Mouse (Mus musculus) brain, embryonic 18.5 days (tissue): Measurements from ENCODE around the gene Vmn1r124.
"Not testable (repeated sequence)": the region's sequence is repeated elsewhere in the genome, so short reads cannot be mapped to it uniquely, and the experiment has no call there.

Source experiments
- DNase-seq: peaks from one replicate; pipeline ENCODE4 v3.0.0-alpha.2; 2012; ENCODE audit warnings: low read depth, low spot score

Gene Vmn1r124

DNA sequence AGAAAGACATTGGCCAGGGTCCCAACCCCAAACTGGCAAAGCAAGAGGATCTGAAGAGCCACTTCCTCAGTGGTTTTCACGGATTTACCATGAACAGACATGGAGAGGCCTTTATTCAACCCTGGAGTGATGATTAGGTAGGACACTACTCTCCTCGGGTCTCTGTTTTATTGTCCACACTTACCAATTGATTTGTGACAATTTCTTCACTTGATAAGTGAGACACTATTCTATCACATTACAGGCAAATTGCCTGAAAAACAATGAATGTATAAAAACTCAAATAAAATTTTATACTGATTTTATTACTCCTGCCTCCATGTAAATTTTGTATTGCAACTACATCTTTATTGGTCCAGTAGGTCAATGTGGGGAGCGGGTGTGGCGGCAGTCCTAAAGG, at the start of gene Vmn1r124:
TSS of gene Vmn1r124 (minus strand) at position 101 of the 400 bp plus-strand sequence.
- not testable (repeated sequence) for DNase-seq

DNA sequence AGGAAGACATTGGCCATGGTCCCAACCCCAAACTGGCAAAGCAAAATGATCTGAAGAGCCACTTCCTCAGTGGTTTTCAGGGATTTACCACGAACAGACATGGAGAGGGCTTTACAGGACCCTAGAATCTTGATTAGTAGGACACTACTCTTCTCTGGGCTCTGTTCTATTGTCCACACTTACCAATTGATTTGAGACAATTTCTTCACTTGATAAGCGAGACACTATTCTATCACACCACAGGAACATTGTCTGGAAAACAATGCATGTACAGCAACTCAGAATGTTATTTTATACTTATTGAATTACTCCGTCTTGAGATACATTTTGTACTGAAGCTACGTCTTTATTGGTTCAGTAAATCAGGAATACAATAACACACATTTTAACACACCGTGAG, 41.0 kb upstream of the Vmn1r124 start, which contains the start of gene Vmn1r126:
TSS of gene Vmn1r126 (minus strand) at position 101 of the 400 bp plus-strand sequence.
- DNase-seq, result not testable (repeated sequence)

DNA sequence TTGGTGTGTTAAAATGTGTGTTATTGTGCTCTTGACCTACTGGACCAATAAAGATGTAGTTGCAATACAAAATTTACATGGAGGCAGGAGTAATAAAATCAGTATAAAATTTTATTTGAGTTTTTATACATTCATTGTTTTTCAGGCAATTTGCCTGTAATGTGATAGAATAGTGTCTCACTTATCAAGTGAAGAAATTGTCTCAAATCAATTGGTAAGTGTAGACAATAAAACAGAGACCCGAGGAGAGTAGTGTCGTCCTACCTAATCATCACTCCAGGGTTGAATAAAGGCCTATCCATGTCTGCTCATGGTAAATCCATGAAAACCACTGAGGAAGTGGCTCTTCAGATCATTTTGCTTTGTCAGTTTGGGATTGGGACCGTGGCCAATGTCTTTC, 11.5 kb upstream of the Vmn1r124 start, which contains the start of gene Vmn1r125:
TSS of gene Vmn1r125 (plus strand) at position 301 of the 400 bp plus-strand sequence.
- DNase-seq, result not testable (repeated sequence)
